ENCODE assay signal across 8 mouse cellular contexts in genomic region chr6:52012409-52013244, GRCm38 (mm10). TPM values are rescaled to one million over a fixed set of nuclear protein-coding genes. Genes with fewer than 3 reads are reported as not detected.
A peak's percentile ranks its signal among the peaks of the same experiment; 100 is the strongest.
DNase-seq lines count a peak whose midpoint lies in the region; ATAC-seq and TF ChIP-seq lines count a peak whose summit lies in the region.

TSS of gene Skap2 (minus strand) at chr6:52012549.

- peak; percentile 85 for TF ChIP-seq POLR2A in heart, adult 2 months (IDR thresholded peaks at IDR 0.05; ENCODE audit: insufficient read depth, low read depth, low read length)

- no peak for TF ChIP-seq CTCF in heart, adult 2 months (IDR thresholded peaks at IDR 0.05)

- no peak for TF ChIP-seq EP300 in heart, adult 2 months (IDR thresholded peaks at IDR 0.05; ENCODE audit: insufficient read depth, low read depth, low read length)

- intact Hi-C loops in heart, adult 2 months (cut with DNase I) = loop anchor here (2.0 to 10.0 kb wide), 4 partner anchors 75 to 830 kb away; partner anchors contain the start of gene Tax1bp1

- H3K27ac ChIP-seq in embryonic facial prominence, embryonic 13.5 days = no peak within 1 kb of the TSS
- peak within 1 kb of the TSS; percentile 82 for H3K27ac ChIP-seq in heart, adult 2 months
- no peak within 1 kb of the TSS for H3K27ac ChIP-seq in limb, embryonic 13.5 days
- H3K27ac ChIP-seq in midbrain, embryonic 16.5 days (ENCODE audit: low read length) = no peak within 1 kb of the TSS

- H3K9me3 ChIP-seq in embryonic facial prominence, embryonic 13.5 days = no peaks in the 10 kb centered on the region
- H3K9me3 ChIP-seq in limb, embryonic 13.5 days = no peaks in the 10 kb centered on the region
- H3K9me3 ChIP-seq in midbrain, embryonic 16.5 days (replicated peaks; ENCODE audit: control insufficient read depth, low read length, poor library complexity, severe bottlenecking) = no peaks in the 10 kb centered on the region

- under 1% methylated on average over 51 of the region's 51 CpGs for WGBS in embryonic facial prominence, embryonic 13.5 days
- WGBS in heart, adult 2 months = under 1% methylated on average over 51 of the region's 51 CpGs
- 1% methylated on average over 51 of the region's 51 CpGs for WGBS in limb, embryonic 13.5 days
- WGBS in midbrain, embryonic 16.5 days = 1% methylated on average over 51 of the region's 51 CpGs

- DNase-seq in 3134 (ENCODE audit: extremely low read depth, insufficient read length, low spot score) = peak; percentile 98
- DNase-seq in adrenal gland, postnatal 36 days = peak; percentile 99 to 100
- DNase-seq in heart, adult 2 months = peak; percentile 99
- peak; percentile 100 for DNase-seq in kidney, adult 8-10 months
- DNase-seq in spleen, postnatal 10 days (ENCODE audit: low spot score in 2 of 2) = peak; percentile 95 to 98

- peak within 1 kb of the TSS; percentile 84 for H3K4me2 ChIP-seq in embryonic facial prominence, embryonic 13.5 days
- H3K4me2 ChIP-seq in limb, embryonic 13.5 days (replicated peaks) = peak within 1 kb of the TSS; percentile 81
- H3K4me2 ChIP-seq in midbrain, embryonic 16.5 days (ENCODE audit: low read length) = peak within 1 kb of the TSS; percentile 87

- H3K79me2 ChIP-seq in heart, adult 2 months (replicated peaks; ENCODE audit: control insufficient read depth, insufficient read depth, low read length) = no peaks in the 10 kb centered on the region

- no peaks in the 10 kb centered on the region for H3K36me3 ChIP-seq in embryonic facial prominence, embryonic 13.5 days
- H3K36me3 ChIP-seq in heart, adult 2 months (ENCODE audit: control insufficient read depth, insufficient read depth, low read length) = no peaks in the 10 kb centered on the region
- H3K36me3 ChIP-seq in limb, embryonic 13.5 days = no peaks in the 10 kb centered on the region
- no peaks in the 10 kb centered on the region for H3K36me3 ChIP-seq in midbrain, embryonic 16.5 days (ENCODE audit: control insufficient read depth, insufficient read depth, low read length)

- peak within 1 kb of the TSS; percentile 65 for H3K4me3 ChIP-seq in embryonic facial prominence, embryonic 13.5 days
- peak within 1 kb of the TSS; percentile 78 for H3K4me3 ChIP-seq in heart, adult 2 months
- H3K4me3 ChIP-seq in limb, embryonic 13.5 days = peak within 1 kb of the TSS; percentile 63
- H3K4me3 ChIP-seq in midbrain, embryonic 16.5 days (ENCODE audit: low read depth, low read length) = peak within 1 kb of the TSS; percentile 52

- ATAC-seq in embryonic facial prominence, embryonic 13.5 days (ENCODE audit: insufficient number of reproducible peaks, insufficient read depth, low FRiP score, low TSS enrichment, low read depth) = peak; percentile 93
- peak; percentile 97 for ATAC-seq in limb, embryonic 13.5 days (ENCODE audit: low FRiP score, low read depth)
- peak; percentile 96 for ATAC-seq in midbrain, embryonic 16.5 days

- peak within 1 kb of the TSS; percentile 59 for H3K9ac ChIP-seq in embryonic facial prominence, embryonic 13.5 days
- H3K9ac ChIP-seq in heart, adult 2 months (ENCODE audit: low read depth, low read length) = peak within 1 kb of the TSS; percentile 72
- H3K9ac ChIP-seq in limb, embryonic 13.5 days = peak within 1 kb of the TSS; percentile 56
- H3K9ac ChIP-seq in midbrain, embryonic 16.5 days (ENCODE audit: low read depth, low read length) = peak within 1 kb of the TSS; percentile 52

- peaks cover 5% of the 10 kb centered on the region; the same call in 1 of the 2 replicates for H3K4me1 ChIP-seq in embryonic facial prominence, embryonic 13.5 days
- no peaks in the 10 kb centered on the region; the same call in 1 of the 2 replicates for H3K4me1 ChIP-seq in heart, adult 2 months (ENCODE audit: control insufficient read depth, insufficient read depth, low read length)
- peaks cover 10% of the 10 kb centered on the region for H3K4me1 ChIP-seq in limb, embryonic 13.5 days
- no peaks in the 10 kb centered on the region for H3K4me1 ChIP-seq in midbrain, embryonic 16.5 days (ENCODE audit: control insufficient read depth, insufficient read depth, low read length)

- peaks cover 54% of the 10 kb centered on the region for H3K27me3 ChIP-seq in embryonic facial prominence, embryonic 13.5 days
- 0 out of 2 replicates have a peak, but pooled peaks cover 1% of the 10 kb centered on the region for H3K27me3 ChIP-seq in heart, adult 2 months (ENCODE audit: control insufficient read depth, insufficient read depth, low read length)
- H3K27me3 ChIP-seq in limb, embryonic 13.5 days = peaks cover 40% of the 10 kb centered on the region
- H3K27me3 ChIP-seq in midbrain, embryonic 16.5 days (ENCODE audit: control insufficient read depth, insufficient read depth, low read depth, low read length) = peaks cover 32% of the 10 kb centered on the region

RNA-seq across cellular contexts. Expression of gene Skap2, which starts in this region (rescaled TPM):
- 10 to 100 TPM; 46.8 to 50.6 TPM for total RNA-seq in adrenal gland, postnatal 36 days (2021)
- 10.1 and 10.6 TPM in 2 replicates for polyA plus RNA-seq in embryonic facial prominence, embryonic 13.5 days (2015; fragmentation: Nextera tagmentation; extraction: Ambion mirVana)
- total RNA-seq in heart, adult 2 months (2021) = 1 to 10 TPM; 8.6 to 8.9 TPM
- polyA plus RNA-seq in heart, adult 2 months (2012; rRNA removed) = 5.0 and 6.7 TPM in 2 replicates
- 14.2 and 14.8 TPM in 2 replicates for polyA plus RNA-seq in limb, embryonic 13.5 days (2015; fragmentation: Nextera tagmentation; extraction: Ambion mirVana)
- polyA plus RNA-seq in midbrain, embryonic 16.5 days (2015; fragmentation: Nextera tagmentation; extraction: Ambion mirVana) = 4.8 and 7.0 TPM in 2 replicates

Comparison
In these comparisons a context has a peak if more than half of its experiments do, and no peak if none do; other contexts are left out.
1. RNA of gene Skap2 (total RNA-seq): 46.8 to 50.6 TPM in adrenal gland, postnatal 36 days; 8.6 to 8.9 TPM in heart, adult 2 months; every median in the first group is over 4 times any median in the second.
2. Peak in every context shown above with its lines, with median percentiles within 50 percentile points of each other: DNase-seq, ATAC-seq, H3K4me2 ChIP-seq, H3K4me3 ChIP-seq and H3K9ac ChIP-seq.